Mouse (Mus musculus): ENCODE measurements around the gene Slc10a4.
"Not testable (repeated sequence)": the region's sequence is repeated elsewhere in the genome, so short reads cannot be mapped to it uniquely, and the experiment has no call there.

The Slc10a4 gene

DNA sequence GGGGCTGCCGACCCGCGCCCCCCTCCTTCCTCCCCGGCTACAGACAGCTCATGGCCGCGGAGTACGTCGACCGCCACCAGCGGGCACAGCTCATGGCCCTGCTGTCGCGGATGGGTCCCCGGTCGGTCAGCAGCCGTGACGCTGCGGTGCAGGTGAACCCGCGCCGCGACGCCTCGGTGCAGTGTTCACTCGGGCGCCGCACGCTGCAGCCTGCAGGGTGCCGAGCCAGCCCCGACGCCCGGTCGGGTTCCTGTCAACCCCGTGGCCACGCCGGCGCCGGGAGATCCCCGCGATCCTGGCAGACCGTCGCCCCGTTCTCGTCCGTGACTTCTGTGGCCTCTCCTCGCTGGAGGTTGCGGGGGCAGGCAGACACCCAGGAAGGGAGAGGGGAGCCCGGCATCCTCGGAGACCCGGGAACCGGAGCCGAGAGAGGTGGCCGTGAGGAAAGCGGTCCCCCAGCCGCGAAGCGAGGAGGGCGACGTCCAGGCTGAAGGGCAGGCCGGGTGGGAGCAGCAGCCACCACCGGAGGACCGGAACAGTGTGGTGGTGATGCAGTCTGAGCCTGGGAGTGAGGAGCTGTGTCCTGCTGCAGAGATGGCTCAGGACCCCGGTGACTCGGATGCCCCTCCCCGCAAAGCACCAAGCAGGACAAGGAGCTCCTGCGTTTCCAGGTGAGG lies 7.1 kb downstream of the Slc10a4 start:
- not testable (repeated sequence) for DNase-seq (ENCODE audit: low spot score in 2 of 2)

DNA sequence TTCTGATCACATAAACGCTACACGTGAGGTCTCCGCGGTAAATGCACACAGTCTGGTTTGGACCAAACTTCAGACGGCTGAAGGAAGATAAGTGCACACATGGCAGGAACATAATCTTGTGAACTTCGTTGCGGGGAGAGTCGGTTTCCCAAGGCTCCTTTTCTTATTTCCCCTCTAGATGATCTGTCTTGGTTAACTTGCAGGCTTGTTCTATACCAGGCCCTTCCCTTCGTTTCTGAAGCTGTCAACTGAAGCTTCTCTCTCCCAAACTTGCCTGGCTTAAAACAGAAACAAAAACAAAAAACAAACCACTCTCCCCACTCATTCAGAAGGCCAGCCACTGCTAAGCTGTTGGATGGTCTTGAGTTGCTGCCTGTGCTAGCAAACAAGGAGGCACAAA lies 8.1 kb downstream of the Slc10a4 start:
- no peak for DNase-seq (ENCODE audit: low spot score in 2 of 2)

DNA sequence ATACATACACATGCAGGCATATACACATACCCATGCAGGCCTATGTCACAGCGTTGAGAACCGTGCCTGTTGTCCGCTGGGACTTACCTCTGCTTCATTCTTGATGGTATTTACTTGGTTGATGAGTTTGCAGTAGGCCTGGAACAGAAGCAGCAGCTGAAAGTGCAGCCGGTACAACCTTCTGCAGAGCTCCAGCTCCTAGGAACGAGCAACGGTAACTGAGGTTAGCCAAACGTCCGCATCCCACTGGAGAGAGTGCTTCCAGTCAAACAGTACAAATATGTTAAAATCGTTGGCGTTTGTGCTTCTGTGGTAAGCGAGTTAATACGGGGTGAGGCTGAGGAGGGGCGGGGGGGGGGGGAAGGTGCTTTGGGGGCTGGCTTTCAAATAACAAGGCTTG lies 17.1 kb downstream of the Slc10a4 start:
- DNase-seq (ENCODE audit: low spot score in 2 of 2), result no peak

DNA sequence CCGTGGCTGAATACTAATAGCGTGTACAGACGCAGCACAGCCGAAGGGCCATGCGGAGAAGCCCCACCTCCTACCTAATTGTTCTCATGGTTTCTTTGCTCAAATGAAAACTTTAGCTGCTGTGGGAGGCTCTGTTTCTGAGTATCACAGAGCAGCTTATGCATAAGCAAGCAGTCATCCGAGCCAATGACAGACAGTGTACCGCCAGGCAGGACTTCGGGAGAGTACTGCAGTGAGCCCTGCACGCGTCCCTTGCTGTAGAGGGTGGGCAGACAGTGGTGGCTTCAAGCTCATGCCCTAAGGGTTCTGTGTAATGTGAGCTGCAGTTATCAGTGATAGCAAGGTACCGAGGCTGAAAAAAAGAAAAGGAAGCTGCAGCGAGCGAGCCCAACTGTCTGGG lies 22.0 kb downstream of the Slc10a4 start:
- DNase-seq (ENCODE audit: low spot score in 2 of 2), result no peak

DNA sequence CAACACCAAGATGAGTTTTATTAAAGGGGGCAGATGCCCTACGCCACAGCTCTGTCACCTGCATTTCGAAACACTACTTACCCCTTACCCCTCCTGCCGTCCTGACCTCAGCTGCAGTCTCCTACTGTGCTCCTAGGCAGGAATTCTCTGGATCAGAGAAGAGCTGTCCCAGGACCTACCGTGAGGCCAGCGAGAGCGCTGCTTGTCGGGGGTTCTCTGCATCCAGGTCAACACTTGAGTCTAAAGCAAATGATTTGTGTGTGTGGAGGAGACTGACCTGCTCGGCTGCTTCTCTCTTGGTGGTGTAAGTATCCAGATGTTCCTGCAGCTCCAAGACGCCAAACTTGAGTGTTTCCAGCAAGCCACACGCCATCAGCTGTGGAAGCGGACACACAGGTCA lies 25.8 kb downstream of the Slc10a4 start:
- DNase-seq (ENCODE audit: low spot score in 2 of 2), result no peak

GRCm38 (mm10) chr5:73044055-73044454 lies 37.4 kb downstream of the Slc10a4 start:
- no peak for DNase-seq (ENCODE audit: low spot score in 2 of 2)

DNA sequence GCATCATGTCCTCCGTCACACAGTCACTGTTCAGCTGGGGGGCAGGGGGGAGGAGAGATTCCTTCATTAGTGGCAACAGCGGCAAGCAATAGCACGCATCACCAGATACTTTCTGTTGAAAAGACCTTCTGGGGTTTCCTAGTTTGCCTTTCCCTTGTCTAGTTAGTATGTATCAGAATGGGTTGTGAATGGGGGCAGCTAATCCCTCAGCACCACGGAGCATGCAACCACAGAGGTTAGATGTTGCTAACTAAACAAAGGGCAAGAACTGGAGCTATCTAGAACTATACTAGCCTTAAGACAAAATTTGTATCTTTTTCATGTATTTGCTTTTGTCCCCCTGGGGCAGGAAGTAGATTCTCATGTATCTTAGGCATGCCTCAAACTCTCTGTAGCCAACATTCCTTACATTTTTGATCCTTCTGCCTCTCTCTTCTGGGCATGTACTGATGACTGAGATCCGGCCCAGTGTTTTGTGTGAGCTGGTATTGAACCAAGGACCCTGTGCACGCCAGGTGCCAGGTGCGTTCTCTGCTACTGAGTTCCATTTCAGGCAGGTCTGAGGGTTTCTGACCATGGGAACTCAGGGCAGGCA lies 41.1 kb downstream of the Slc10a4 start:
- DNase-seq (ENCODE audit: low spot score in 2 of 2), result no peak

DNA sequence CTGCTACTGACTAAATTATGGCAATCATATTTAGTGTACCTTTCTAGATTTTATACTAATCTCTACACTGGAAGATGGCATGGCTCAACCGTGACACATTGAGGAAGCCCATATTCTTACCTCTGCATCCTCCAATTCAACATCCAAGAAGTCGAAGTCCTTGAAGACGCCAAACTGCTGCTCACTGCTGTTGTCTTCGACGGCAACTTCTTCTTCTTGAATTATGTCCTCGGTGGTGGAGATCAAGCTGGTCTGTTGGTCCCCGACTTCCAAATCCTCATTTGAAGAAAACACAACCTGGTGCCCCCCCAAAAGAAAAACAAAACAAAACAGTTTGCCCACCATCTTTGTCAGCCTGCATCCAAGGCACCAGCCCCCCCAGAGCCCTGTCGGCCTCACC lies 47.2 kb downstream of the Slc10a4 start:
- DNase-seq (ENCODE audit: low spot score in 2 of 2), result no peak

- DNase-seq (ENCODE audit: low spot score in 2 of 2), result no peak
Measured at GRCm38 (mm10) chr5:73056457-73056856, 49.8 kb downstream of the Slc10a4 start.

DNA sequence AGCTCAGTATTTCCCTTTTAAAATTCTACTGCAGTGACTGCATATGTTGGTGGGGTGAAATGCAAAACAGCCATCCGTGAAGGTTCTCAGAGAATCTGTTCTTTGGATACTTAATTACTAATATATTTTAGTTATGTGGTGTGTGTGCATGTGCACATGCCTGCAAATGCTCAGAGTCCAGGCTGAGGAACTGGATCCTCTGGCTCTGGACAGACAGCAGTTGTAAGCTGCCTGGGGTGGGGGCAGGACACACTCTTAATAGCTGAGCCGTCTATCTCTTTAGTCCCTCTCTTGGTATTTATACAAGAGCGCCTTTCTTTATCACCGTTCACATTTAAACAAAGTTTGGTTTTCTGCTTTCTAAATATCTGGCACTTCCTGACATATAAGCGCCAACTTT lies 50.3 kb downstream of the Slc10a4 start:
- DNase-seq (ENCODE audit: low spot score in 2 of 2), result no peak

DNA sequence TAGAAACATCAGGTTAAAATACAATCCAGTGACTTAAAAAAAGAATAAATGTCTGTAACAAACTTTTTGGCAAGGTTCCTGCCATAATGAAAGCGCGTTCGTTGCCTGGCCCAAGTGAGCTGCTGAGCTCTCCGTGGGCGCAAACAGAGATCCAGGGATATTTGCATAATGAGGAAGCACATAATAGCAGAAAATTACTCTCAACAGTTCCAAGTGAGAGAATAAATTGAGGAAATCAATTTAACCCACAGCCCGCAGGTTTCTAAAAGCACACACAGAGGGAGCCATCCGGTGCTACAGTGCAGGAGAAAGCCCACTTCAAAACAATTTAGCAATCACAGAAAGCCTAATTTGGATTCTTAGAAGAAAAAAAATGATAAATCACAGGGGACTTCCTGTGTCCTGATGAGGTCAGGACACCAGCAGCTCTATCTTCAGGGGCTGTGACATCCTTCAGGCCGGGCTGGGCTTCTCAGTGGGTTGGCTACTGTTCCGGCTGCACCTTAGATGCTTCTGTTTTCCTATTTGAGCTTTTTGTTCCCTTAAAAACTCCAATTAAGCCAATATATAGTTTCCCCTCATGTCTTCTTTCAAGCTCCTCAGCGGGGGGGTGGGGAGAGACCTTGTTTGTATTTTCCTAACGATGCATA lies 54.9 kb downstream of the Slc10a4 start:
- DNase-seq (ENCODE audit: low spot score in 2 of 2), result no peak
